In genomic region chr10:61534371-61535101, GRCm38 (mm10) we compare ENCODE assay signal across 8 mouse cellular contexts. TPM values are rescaled to one million over a fixed set of nuclear protein-coding genes. Genes with fewer than 3 reads are reported as not detected.
DNase-seq lines count a peak whose midpoint lies in the region; ATAC-seq and TF ChIP-seq lines count a peak whose summit lies in the region.

No protein-coding gene starts in this region.

- no peaks in the 10 kb centered on the region for H3K9me3 ChIP-seq in heart, embryonic 12.5 days (replicated peaks)
- no peaks in the 10 kb centered on the region for H3K9me3 ChIP-seq in embryonic facial prominence, embryonic 11.5 days (replicated peaks; ENCODE audit: control insufficient read depth, low read length)
- H3K9me3 ChIP-seq in hindbrain, embryonic 16.5 days (ENCODE audit: control insufficient read depth, low read length): no peaks in the 10 kb centered on the region
- H3K9me3 ChIP-seq in lung, postnatal 0 days (ENCODE audit: low read length): no peaks in the 10 kb centered on the region
- no peaks in the 10 kb centered on the region for H3K9me3 ChIP-seq in stomach, embryonic 16.5 days (replicated peaks; ENCODE audit: control insufficient read depth, low read length)

- peak; percentile 82 for ATAC-seq in heart, embryonic 12.5 days (ENCODE audit: insufficient number of reproducible peaks, low FRiP score)
- peak; percentile 71 for ATAC-seq in embryonic facial prominence, embryonic 11.5 days (replicated peaks; ENCODE audit: insufficient number of reproducible peaks, low FRiP score, low TSS enrichment, low read depth)
- ATAC-seq in hindbrain, embryonic 16.5 days: peak; percentile 62
- ATAC-seq in lung, postnatal 0 days: peak; percentile 53
- ATAC-seq in stomach, embryonic 16.5 days (ENCODE audit: insufficient read depth, low FRiP score): peak; percentile 47; the same call in 1 of the 2 replicates

- H3K4me1 ChIP-seq in heart, embryonic 12.5 days (replicated peaks): peaks cover 58% of the 10 kb centered on the region
- peaks cover 9% of the 10 kb centered on the region for H3K4me1 ChIP-seq in embryonic facial prominence, embryonic 11.5 days (ENCODE audit: control insufficient read depth, insufficient read depth, low read length)
- H3K4me1 ChIP-seq in hindbrain, embryonic 16.5 days (ENCODE audit: control insufficient read depth, insufficient read depth, low read depth, low read length): peaks cover 41% of the 10 kb centered on the region
- H3K4me1 ChIP-seq in lung, postnatal 0 days (ENCODE audit: insufficient read depth, low read depth, low read length): peaks cover 19% of the 10 kb centered on the region; the same call in 1 of the 2 replicates
- H3K4me1 ChIP-seq in stomach, embryonic 16.5 days (ENCODE audit: control insufficient read depth, insufficient read depth, low read length): peaks cover 16% of the 10 kb centered on the region

- DNase-seq in heart, postnatal 36 days: no peak
- DNase-seq in embryonic facial prominence, embryonic 11.5 days (ENCODE audit: low spot score): peak; percentile 61
- peak; percentile 69 for DNase-seq in lung, postnatal 0 days (ENCODE audit: low spot score)
- no peak for DNase-seq in left cerebral cortex, adult 18-20 months (ENCODE audit: low spot score in 2 of 2)
- no peak for DNase-seq in urinary bladder, adult 2 months (ENCODE audit: low spot score)

- H3K27me3 ChIP-seq in heart, embryonic 12.5 days (replicated peaks): no peaks in the 10 kb centered on the region
- H3K27me3 ChIP-seq in embryonic facial prominence, embryonic 11.5 days (ENCODE audit: control insufficient read depth, insufficient read depth, low read length): no peaks in the 10 kb centered on the region; the same call in 1 of the 2 replicates
- H3K27me3 ChIP-seq in hindbrain, embryonic 16.5 days (replicated peaks; ENCODE audit: control insufficient read depth, insufficient read depth, low read length): no peaks in the 10 kb centered on the region
- no peaks in the 10 kb centered on the region for H3K27me3 ChIP-seq in lung, postnatal 0 days (replicated peaks; ENCODE audit: insufficient read depth, low read length)
- no peaks in the 10 kb centered on the region for H3K27me3 ChIP-seq in stomach, embryonic 16.5 days (ENCODE audit: control insufficient read depth, insufficient read depth, low read length)

- intact Hi-C loops in heart, postnatal 36 days (cut with DNase I): no loop called here

- peak overlapping the region; percentile 84 for H3K27ac ChIP-seq in heart, embryonic 12.5 days (ENCODE audit: poor library complexity, severe bottlenecking)
- peak overlapping the region; percentile 41; the same call in 1 of the 2 replicates for H3K27ac ChIP-seq in embryonic facial prominence, embryonic 11.5 days (replicated peaks; ENCODE audit: low read depth, low read length)
- H3K27ac ChIP-seq in hindbrain, embryonic 16.5 days (ENCODE audit: low read depth, low read length): peak overlapping the region; percentile 51
- peak overlapping the region; percentile 94 for H3K27ac ChIP-seq in lung, postnatal 0 days (ENCODE audit: low read length)
- peak overlapping the region; percentile 13 for H3K27ac ChIP-seq in stomach, embryonic 16.5 days (ENCODE audit: low read length)

- TF ChIP-seq EP300 in lung, postnatal 0 days (IDR thresholded peaks at IDR 0.05): peak; percentile 60; the same call in 1 of the 2 replicates

- H3K4me2 ChIP-seq in heart, embryonic 12.5 days: no peak overlapping the region
- H3K4me2 ChIP-seq in embryonic facial prominence, embryonic 11.5 days (ENCODE audit: low read depth, low read length): no peak overlapping the region
- H3K4me2 ChIP-seq in hindbrain, embryonic 16.5 days (ENCODE audit: low read length): no peak overlapping the region
- no peak overlapping the region for H3K4me2 ChIP-seq in lung, postnatal 0 days (replicated peaks; ENCODE audit: low read depth, low read length)
- no peak overlapping the region for H3K4me2 ChIP-seq in stomach, embryonic 16.5 days (ENCODE audit: low read depth, low read length)

- no peak overlapping the region for H3K9ac ChIP-seq in heart, embryonic 12.5 days
- H3K9ac ChIP-seq in embryonic facial prominence, embryonic 11.5 days (replicated peaks; ENCODE audit: low read length): no peak overlapping the region
- H3K9ac ChIP-seq in hindbrain, embryonic 16.5 days (ENCODE audit: low read depth, low read length): peak overlapping the region; percentile 20; the same call in 1 of the 2 replicates
- no peak overlapping the region for H3K9ac ChIP-seq in lung, postnatal 0 days (replicated peaks; ENCODE audit: low read depth)
- H3K9ac ChIP-seq in stomach, embryonic 16.5 days (ENCODE audit: low read length): no peak overlapping the region

- WGBS in heart, embryonic 12.5 days: 72% methylated on average over 3 of the region's 3 CpGs
- WGBS in embryonic facial prominence, embryonic 11.5 days: 67% methylated on average over 3 of the region's 3 CpGs
- WGBS in hindbrain, embryonic 16.5 days: 30% methylated on average over 3 of the region's 3 CpGs
- WGBS in lung, postnatal 0 days: 50% methylated on average over 3 of the region's 3 CpGs
- WGBS in stomach, embryonic 16.5 days: 68% methylated on average over 3 of the region's 3 CpGs

- TF ChIP-seq CTCF in lung, postnatal 0 days (IDR thresholded peaks at IDR 0.05): no peak

- no peaks in the 10 kb centered on the region for H3K36me3 ChIP-seq in heart, embryonic 12.5 days
- no peaks in the 10 kb centered on the region for H3K36me3 ChIP-seq in embryonic facial prominence, embryonic 11.5 days (replicated peaks; ENCODE audit: control insufficient read depth, insufficient read depth, low read depth, low read length)
- no peaks in the 10 kb centered on the region for H3K36me3 ChIP-seq in hindbrain, embryonic 16.5 days (ENCODE audit: control insufficient read depth, insufficient read depth, low read length)
- H3K36me3 ChIP-seq in lung, postnatal 0 days (ENCODE audit: insufficient read depth, low read length): no peaks in the 10 kb centered on the region
- H3K36me3 ChIP-seq in stomach, embryonic 16.5 days (ENCODE audit: control insufficient read depth, insufficient read depth, low read length): no peaks in the 10 kb centered on the region

- H3K4me3 ChIP-seq in heart, embryonic 12.5 days: no peak overlapping the region
- H3K4me3 ChIP-seq in embryonic facial prominence, embryonic 11.5 days (ENCODE audit: low read depth, low read length): no peak overlapping the region
- H3K4me3 ChIP-seq in hindbrain, embryonic 16.5 days (ENCODE audit: low read length): no peak overlapping the region
- no peak overlapping the region for H3K4me3 ChIP-seq in lung, postnatal 0 days (ENCODE audit: low read depth, low read length)
- H3K4me3 ChIP-seq in stomach, embryonic 16.5 days (replicated peaks; ENCODE audit: low read length): no peak overlapping the region

RNA-seq across cellular contexts. Expression of gene Lrrc20, which starts 58.9 kb away (rescaled TPM):
- polyA plus RNA-seq in heart, embryonic 12.5 days (2016; fragmentation: Nextera tagmentation; extraction: Ambion mirVana): 12.6 and 13.3 TPM in 2 replicates
- total RNA-seq in heart, postnatal 36 days (2021): 10 to 100 TPM; 29.5 to 31.6 TPM
- 11.1 and 11.6 TPM in 2 replicates for polyA plus RNA-seq in embryonic facial prominence, embryonic 11.5 days (2014; fragmentation: Nextera tagmentation; extraction: Ambion mirVana)
- polyA plus RNA-seq in hindbrain, embryonic 16.5 days (2015; fragmentation: Nextera tagmentation; extraction: Ambion mirVana): 14.9 and 17.7 TPM in 2 replicates
- polyA plus RNA-seq in lung, postnatal 0 days (2015; fragmentation: Nextera tagmentation; extraction: Ambion mirVana): 5.8 and 6.6 TPM in 2 replicates
- 5.6 and 6.0 TPM in 2 replicates for polyA plus RNA-seq in stomach, embryonic 16.5 days (2015; fragmentation: Nextera tagmentation; extraction: Ambion mirVana)
- total RNA-seq in left cerebral cortex, adult 18-20 months (2021): 10 to 100 TPM; 18.7 to 21.7 TPM
- polyA plus RNA-seq in urinary bladder, adult 2 months (2012; rRNA removed): 11.8 and 12.6 TPM in 2 replicates

Comparison
In these comparisons a context has a peak if more than half of its experiments do, and no peak if none do; other contexts are left out.
1. H3K27ac ChIP-seq: peak in every context shown above with its lines; median percentile 94 in lung, postnatal 0 days; 84 in heart, embryonic 12.5 days; 51 in hindbrain, embryonic 16.5 days; 41 in embryonic facial prominence, embryonic 11.5 days; 13 in stomach, embryonic 16.5 days.
2. DNase-seq: peak in embryonic facial prominence, embryonic 11.5 days (single experiment) and lung, postnatal 0 days (single experiment); none in heart, postnatal 36 days (0 of 2), left cerebral cortex, adult 18-20 months (0 of 2) and urinary bladder, adult 2 months (single experiment).
3. Peak in every context shown above with its lines, with median percentiles within 50 percentile points of each other: ATAC-seq.